Mouse (Mus musculus) kidney, adult 2 months (tissue): Measurements from ENCODE around the gene Camk2d. TPM values are rescaled to one million over a fixed set of nuclear protein-coding genes. Genes with fewer than 3 reads are reported as not detected.

Experiments
- DNase-seq: peaks from one replicate; pipeline ENCODE4 v3.0.0; 2021
- H3K27ac ChIP-seq: fragments of 200-500 bp; 2 replicates; pipeline ENCODE4 v1.5.1; 2012; ENCODE audit warnings: low read depth, low read length, control low read depth, inconsistent platforms; ENCODE audit not compliant: insufficient read depth
- H3K27me3 ChIP-seq: fragments of 200-500 bp; replicated peaks from 2 replicates; pipeline ENCODE4 v1.6.1; 2012; ENCODE audit warnings: mild to moderate bottlenecking, moderate library complexity, low read length, inconsistent platforms; ENCODE audit not compliant: control insufficient read depth, insufficient read depth
- H3K36me3 ChIP-seq: fragments of 200-500 bp; 2 replicates; pipeline ENCODE4 v1.6.1; 2012; ENCODE audit warnings: mild to moderate bottlenecking, moderate library complexity, low read length, inconsistent platforms; ENCODE audit not compliant: control insufficient read depth, insufficient read depth
- H3K4me1 ChIP-seq: fragments of 200-500 bp; 2 replicates; pipeline ENCODE4 v1.6.1; 2011; ENCODE audit warnings: low read length; ENCODE audit not compliant: control insufficient read depth, insufficient read depth
- H3K4me3 ChIP-seq: fragments of 200-500 bp; 2 replicates; pipeline ENCODE4 v1.5.1; 2011; ENCODE audit warnings: mild to moderate bottlenecking, low read depth, low read length, control low read depth; ENCODE audit not compliant: insufficient read depth
- CTCF ChIP-seq: fragments of 200-500 bp; conservative IDR thresholded peaks from 2 replicates; pipeline ENCODE4 v1.5.1; 2011; ENCODE audit warnings: low read depth, mild to moderate bottlenecking, control low read depth, low read length, moderate library complexity, mixed read lengths; ENCODE audit not compliant: insufficient read depth, insufficient read length
- POLR2A ChIP-seq: fragments of 200-500 bp; IDR thresholded peaks from one replicate; pipeline ENCODE4 v1.6.1; 2011; ENCODE audit warnings: low read depth, low read length, control low read depth
- WGBS: fragments of 180-500 bp; shearing (Covaris S2); methylation state at CpG from one replicate; pipeline ENCODE4 v1.1.7; 2018; 5-methylcytosine and 5-hydroxymethylcytosine counted together
- polyA plus RNA-seq: library from polyadenylated mRNA; depleted of rRNA; stranded (reverse); fragments of >200 nt; gene quantifications from 2 replicates; pipeline ENCODE4 v1.2.3, GENCODE M21; 2012

The Camk2d gene
- polyA plus RNA-seq, 1 experiment, result 37.9 TPM

- no peak for DNase-seq
- Histone ChIP-seq H3K36me3 (no peaks in the 10 kb centered on the region), H3K4me3 (no peak overlapping the region), H3K27ac (no peak overlapping the region), H3K27me3 (no peaks in the 10 kb centered on the region), H3K4me1 (no peaks in the 10 kb centered on the region)
- 97% methylated on average over 4 of the region's 4 CpGs for WGBS
- TF ChIP-seq POLR2A, result no peak
- no peak for TF ChIP-seq CTCF
These were observed 131.3 kb downstream of the Camk2d start for GRCm38 (mm10) chr3:126727387-126727786.

GRCm38 (mm10) chr3:126730411-126730810 is 134.3 kb downstream of the Camk2d start:
- WGBS, result 86% methylated on average over 5 of the region's 5 CpGs
- Histone ChIP-seq H3K27ac (no peak overlapping the region), H3K4me1 (peaks cover 6% of the 10 kb centered on the region; the same call in 1 of the 2 replicates), H3K4me3 (no peak overlapping the region), H3K36me3 (no peaks in the 10 kb centered on the region), H3K27me3 (no peaks in the 10 kb centered on the region)
- no peak for TF ChIP-seq CTCF
- TF ChIP-seq POLR2A, result no peak
- no peak for DNase-seq

DNA sequence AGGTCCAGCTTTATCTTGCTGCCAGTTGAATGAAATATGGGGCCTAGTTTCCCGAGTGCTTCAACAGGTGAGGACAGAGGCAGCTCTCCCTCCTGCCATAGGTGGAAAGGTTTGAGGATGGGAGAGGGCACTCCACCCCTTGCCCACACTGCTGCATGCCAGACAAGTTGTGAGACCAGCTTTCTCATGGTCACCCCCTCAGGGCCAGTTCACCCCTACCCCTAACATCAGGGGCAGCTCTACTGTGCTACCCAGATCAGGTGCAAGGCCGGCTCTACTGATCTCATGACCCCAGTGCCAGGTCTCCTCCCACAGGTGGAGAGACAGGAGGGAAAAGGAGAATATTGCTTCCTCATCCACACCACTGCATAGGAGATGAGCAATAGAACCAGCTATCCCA is 136.2 kb downstream of the Camk2d start:
- Histone ChIP-seq H3K4me3 (no peak overlapping the region), H3K27ac (no peak overlapping the region), H3K27me3 (no peaks in the 10 kb centered on the region), H3K36me3 (no peaks in the 10 kb centered on the region), H3K4me1 (peaks cover 6% of the 10 kb centered on the region; the same call in 1 of the 2 replicates)
- no peak for TF ChIP-seq POLR2A
- no peak for TF ChIP-seq CTCF
- 93% methylated on average over 2 of the region's 2 CpGs for WGBS
- DNase-seq, result no peak

GRCm38 (mm10) chr3:126734533-126734932 is 138.4 kb downstream of the Camk2d start:
- TF ChIP-seq POLR2A, result no peak
- no peak for TF ChIP-seq CTCF
- Histone ChIP-seq H3K27me3 (no peaks in the 10 kb centered on the region), H3K4me3 (no peak overlapping the region), H3K4me1 (peaks cover 6% of the 10 kb centered on the region; the same call in 1 of the 2 replicates), H3K27ac (no peak overlapping the region), H3K36me3 (no peaks in the 10 kb centered on the region)
- no peak for DNase-seq
- WGBS, result 79% methylated on average over 2 of the region's 2 CpGs

DNA sequence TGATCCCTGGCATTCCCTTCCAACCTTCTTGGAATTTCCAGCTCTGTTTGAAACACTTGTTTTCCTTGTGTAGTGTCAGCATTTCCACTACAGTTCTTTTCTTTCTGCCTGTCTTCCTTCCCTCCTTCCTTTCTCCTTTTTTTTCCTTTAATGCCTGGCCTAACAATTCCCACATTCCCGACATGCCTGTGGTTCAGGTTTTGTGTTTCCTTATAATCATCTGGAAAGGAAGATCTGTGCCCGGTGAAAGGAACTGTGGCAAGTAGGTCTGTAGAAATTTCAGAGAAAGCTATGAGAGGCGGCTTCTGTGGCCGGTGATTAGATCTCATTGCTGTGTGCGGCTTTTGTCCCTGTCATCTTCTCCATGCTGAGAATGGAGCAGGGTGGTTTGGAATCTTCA is 139.1 kb downstream of the Camk2d start:
- no peak overlapping the region; the same call in 1 of the 2 replicates for H3K27ac ChIP-seq
- no peaks in the 10 kb centered on the region for H3K27me3 ChIP-seq
- TF ChIP-seq POLR2A (no peak), CTCF (no peak)
- DNase-seq, result no peak
- H3K4me1 ChIP-seq, result peaks cover 6% of the 10 kb centered on the region; the same call in 1 of the 2 replicates
- 78% methylated on average over 5 of the region's 5 CpGs for WGBS
- no peaks in the 10 kb centered on the region for H3K36me3 ChIP-seq
- H3K4me3 ChIP-seq, result no peak overlapping the region

DNA sequence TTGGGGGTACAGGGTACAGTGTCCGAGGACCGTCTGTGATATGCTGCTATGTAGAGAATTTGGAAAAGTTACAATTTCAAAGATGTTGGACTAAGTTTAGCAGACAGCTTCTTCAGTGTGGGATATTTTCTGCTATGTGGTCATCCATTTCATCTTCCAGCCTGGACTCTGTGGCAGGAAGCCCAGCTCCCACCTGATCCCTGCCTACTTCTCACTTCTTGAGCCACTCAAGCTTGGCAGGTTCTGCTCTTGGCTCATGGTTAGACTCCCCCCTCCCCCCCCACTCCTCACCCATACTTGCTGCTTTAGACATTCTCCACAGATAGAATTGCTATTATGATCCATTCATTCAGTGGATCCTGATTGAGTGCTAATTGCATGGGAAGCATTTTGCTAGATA is 141.0 kb downstream of the Camk2d start:
- no peak overlapping the region for H3K27ac ChIP-seq
- H3K36me3 ChIP-seq, result no peaks in the 10 kb centered on the region
- 70% methylated on average over 2 of the region's 2 CpGs for WGBS
- H3K4me1 ChIP-seq, result peaks cover 6% of the 10 kb centered on the region; the same call in 1 of the 2 replicates
- TF ChIP-seq POLR2A, result no peak
- no peak for TF ChIP-seq CTCF
- no peak overlapping the region for H3K4me3 ChIP-seq
- no peaks in the 10 kb centered on the region for H3K27me3 ChIP-seq
- peak; percentile 25 for DNase-seq

GRCm38 (mm10) chr3:126740146-126740545 is 144.0 kb downstream of the Camk2d start:
- H3K27ac ChIP-seq, result no peak overlapping the region
- H3K4me1 ChIP-seq, result no peaks in the 10 kb centered on the region
- no peak for DNase-seq
- TF ChIP-seq CTCF (no peak), POLR2A (no peak)
- no peak overlapping the region for H3K4me3 ChIP-seq
- no peaks in the 10 kb centered on the region for H3K27me3 ChIP-seq
- no peaks in the 10 kb centered on the region for H3K36me3 ChIP-seq
- 90% methylated on average over 1 of the region's 1 CpGs for WGBS
